Mouse (Mus musculus) bone marrow, adult 2 months (tissue): ENCODE measurements around the gene Cxcr6.
"Not testable (repeated sequence)": the region's sequence is repeated elsewhere in the genome, so short reads cannot be mapped to it uniquely, and the experiment has no call there.

Source experiments
- CTCF ChIP-seq: fragments of 200-500 bp; IDR thresholded peaks from 2 replicates; pipeline ENCODE4 v1.5.1; 2011; ENCODE audit warnings: low read length, control low read depth; ENCODE audit not compliant: control insufficient read depth, insufficient read depth
- POLR2A ChIP-seq: fragments of 200-500 bp; IDR thresholded peaks from 2 replicates; pipeline ENCODE4 v1.6.1; 2011; ENCODE audit warnings: low read depth, mild to moderate bottlenecking, control low read depth, low read length, borderline replicate concordance; ENCODE audit not compliant: control insufficient read depth

- TF ChIP-seq POLR2A = not testable (repeated sequence)
- TF ChIP-seq CTCF = peak; percentile 21; the same call in 1 of the 2 replicates
Observed at GRCm38 (mm10) chr9:123773299-123773698, 33.0 kb upstream of the Cxcr6 start.
